Mouse (Mus musculus) MEL (cell line): ENCODE data around the gene Mical3.

Source experiments
- CHD1 ChIP-seq: IDR thresholded peaks from 2 replicates; pipeline ENCODE4 v1.6.1; 2012; ENCODE audit warnings: low read depth, mild to moderate bottlenecking, inconsistent platforms, low read length, improper control_type of control experiment
- CTCF ChIP-seq, 3 experiments: IDR thresholded peaks in 2 of 3; conservative IDR thresholded peaks in 1 of 3; 2 replicates each; pipeline ENCODE4 v1.5.1; 2011 to 2012; ENCODE audit warnings: low read length in 3 of 3, low read depth in 2 of 3, mild to moderate bottlenecking in 2 of 3, improper control_type of control experiment in 1 of 3, inconsistent platforms in 1 of 3, mixed read lengths in 1 of 3, moderate library complexity in 1 of 3; ENCODE audit not compliant: control insufficient read depth in 1 of 3, insufficient read depth in 1 of 3, poor library complexity in 1 of 3, severe bottlenecking in 1 of 3
- POLR2AphosphoS2 ChIP-seq: IDR thresholded peaks from 2 replicates; pipeline ENCODE4 v1.6.1; 2011; ENCODE audit warnings: low read length, improper control_type of control experiment

DNA sequence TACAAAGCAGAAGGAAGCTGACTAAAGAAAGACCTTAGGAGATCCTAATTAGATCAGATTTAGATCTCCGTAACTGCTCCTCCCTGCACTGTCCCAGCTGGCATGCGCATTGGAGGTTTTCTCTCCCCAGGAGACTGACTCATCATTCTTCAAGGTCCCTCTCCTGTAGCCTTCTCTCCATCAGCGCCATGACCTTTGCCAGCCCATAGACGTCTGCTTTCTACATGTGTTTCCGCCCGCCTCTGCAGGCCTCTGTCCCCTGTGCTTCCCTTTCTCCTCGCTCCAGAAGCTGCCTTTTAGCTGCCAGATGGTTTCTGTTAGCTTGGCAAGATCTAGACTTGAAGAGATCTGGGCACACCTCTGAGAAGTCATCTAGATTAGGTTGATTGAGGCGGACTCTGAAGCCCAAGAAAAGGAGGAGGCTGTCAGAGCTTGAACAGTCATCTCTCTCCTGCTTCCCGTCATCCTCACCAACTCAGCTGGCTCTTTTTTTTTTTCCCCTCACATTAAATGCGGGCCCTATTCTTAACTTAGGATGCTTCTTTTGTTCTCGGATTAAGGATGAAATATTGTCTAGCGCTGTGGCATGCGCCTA lies 14.3 kb upstream of the Mical3 start:
- TF ChIP-seq POLR2AphosphoS2: no peak
- no peak for TF ChIP-seq CTCF (IDR thresholded peaks at IDR 0.05 in 2 of 3, conservative IDR thresholded peaks at IDR 0.05 in 1 of 3; ENCODE audit: control insufficient read depth in 1 of 3, insufficient read depth in 1 of 3, low read depth in 2 of 3, low read length in 3 of 3, poor library complexity in 1 of 3, severe bottlenecking in 1 of 3)
- no peak for TF ChIP-seq CHD1
